Mouse (Mus musculus) retina, adult 2 months (tissue): ENCODE results near the gene Trmo.

Experiments used
- DNase-seq: peaks from one replicate; pipeline ENCODE4 v3.0.0-alpha.2; 2012; ENCODE audit warnings: low read depth, low spot score

Gene Trmo

DNA sequence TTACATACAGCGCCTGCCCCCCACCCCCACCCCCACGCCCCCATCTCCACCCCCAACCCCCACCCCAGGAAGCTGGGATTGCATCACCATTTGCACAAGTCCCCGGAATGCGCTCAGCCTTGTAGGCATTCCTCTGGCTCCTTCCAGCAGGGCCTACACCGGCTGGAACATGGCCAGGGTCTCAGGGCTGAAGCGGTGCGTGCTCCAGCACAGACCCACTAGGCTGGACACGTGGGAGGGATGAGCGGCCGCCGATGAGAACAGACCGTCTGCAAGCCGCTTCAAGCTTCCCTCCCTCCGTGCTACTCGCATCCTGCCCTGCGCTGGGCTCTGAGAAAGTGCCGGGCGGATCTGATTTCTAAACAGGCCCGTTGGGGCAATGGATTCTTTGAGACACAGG, 18.2 kb downstream of the Trmo start:
- DNase-seq: no peak

GRCm38 (mm10) chr4:46370406-46370805, 18.8 kb downstream of the Trmo start:
- DNase-seq: no peak

DNA sequence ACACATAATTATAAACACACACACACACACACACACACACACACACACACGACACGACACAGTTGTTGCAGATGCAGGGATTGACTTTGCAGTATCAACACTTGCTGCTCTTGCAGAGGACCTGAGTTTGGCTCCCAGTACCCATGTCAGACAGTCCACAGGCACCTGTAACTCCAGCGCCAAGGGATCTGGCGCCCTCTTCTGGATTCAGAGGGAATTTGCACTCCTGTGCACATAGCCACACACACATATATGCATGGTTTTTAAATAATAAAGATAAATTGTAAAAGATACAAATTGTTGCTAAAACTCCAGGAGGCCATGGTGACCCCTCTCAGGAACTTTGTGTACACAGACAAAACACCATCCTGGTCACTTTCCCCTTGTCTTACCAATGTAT, 20.2 kb downstream of the Trmo start:
- DNase-seq: no peak

GRCm38 (mm10) chr4:46367487-46367959, 21.7 kb downstream of the Trmo start:
- no peak for DNase-seq

DNA sequence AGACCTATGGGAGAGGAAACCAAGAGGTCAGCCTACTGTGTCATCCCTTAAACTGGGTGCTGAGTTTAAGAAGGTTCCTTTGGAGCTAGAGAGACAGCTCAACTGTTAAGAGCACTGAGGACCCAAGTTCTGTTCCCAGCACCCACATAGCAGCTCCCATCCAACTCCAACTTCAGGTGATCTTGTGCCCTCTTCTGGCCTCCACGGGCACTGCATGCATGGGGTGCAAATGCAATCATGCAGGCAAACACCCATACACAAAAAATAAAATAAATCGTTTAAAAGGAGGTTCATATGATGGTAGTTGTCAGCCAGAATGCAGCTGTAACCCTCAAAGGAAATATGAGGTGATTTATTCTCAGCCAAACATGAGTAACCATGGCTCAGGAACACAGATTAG, 24.9 kb downstream of the Trmo start:
- no peak for DNase-seq

- DNase-seq: no peak
These were observed 28.0 kb downstream of the Trmo start for GRCm38 (mm10) chr4:46361258-46361657.

DNA sequence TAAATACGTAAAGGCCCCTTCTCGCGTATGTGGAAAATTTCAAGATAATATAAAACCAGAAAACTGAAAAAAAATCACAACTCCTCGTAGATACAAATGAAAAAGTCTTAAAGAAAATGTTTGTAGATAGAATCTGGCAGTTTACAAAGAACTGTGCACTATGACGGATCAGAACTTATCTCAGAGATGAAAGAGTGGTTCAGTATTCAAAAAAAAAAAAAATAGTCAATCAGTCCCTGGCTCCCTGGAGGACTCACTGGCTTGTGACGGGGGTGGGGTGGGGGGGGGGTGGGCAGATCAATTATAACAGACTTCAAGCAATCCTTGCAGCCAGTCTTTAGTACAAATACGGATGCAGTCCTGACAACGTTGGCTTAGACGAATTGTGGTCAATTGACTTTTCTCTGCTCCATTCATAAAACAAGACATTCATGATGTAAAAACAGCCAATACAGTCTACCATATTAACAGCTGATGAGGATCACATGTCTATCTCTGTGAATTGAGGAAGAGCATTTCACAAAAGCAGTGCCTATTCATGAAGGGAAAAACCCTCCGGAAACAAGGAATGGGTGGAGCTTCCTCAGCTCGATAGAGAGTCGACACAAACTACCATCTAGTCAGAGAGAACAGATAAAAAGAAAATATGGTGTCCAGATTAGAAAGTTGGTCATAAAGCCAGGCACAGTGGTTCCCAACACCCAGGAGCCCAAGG, 29.5 kb downstream of the Trmo start:
- DNase-seq: no peak

- no peak for DNase-seq
These were observed 32.7 kb downstream of the Trmo start for GRCm38 (mm10) chr4:46356351-46357133.

GRCm38 (mm10) chr4:46353045-46353444, 36.2 kb downstream of the Trmo start:
- DNase-seq: no peak

- no peak for DNase-seq
These were observed 39.7 kb downstream of the Trmo start for GRCm38 (mm10) chr4:46349530-46349929.

DNA sequence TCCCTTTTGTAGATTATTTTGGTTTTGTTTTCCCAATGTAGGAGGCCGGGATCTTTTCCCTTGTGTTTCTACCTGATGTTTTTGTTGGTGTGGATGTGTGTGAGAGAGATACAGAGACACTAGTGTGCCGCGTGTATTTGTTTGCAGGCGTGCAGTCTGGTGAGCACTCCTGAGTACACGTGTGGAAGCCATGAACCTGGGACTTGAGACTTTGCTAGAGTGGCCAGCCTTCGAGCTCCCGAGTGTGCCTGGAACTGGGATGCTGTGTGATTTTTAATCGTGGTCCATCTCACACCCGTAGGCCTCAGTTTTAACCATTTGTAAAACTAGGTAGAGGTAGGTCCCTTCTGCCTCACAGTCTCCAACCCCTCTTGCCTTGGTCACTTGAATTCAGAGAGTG, 40.3 kb downstream of the Trmo start:
- DNase-seq: no peak

GRCm38 (mm10) chr4:46347580-46348515, 41.4 kb downstream of the Trmo start:
- DNase-seq: no peak

DNA sequence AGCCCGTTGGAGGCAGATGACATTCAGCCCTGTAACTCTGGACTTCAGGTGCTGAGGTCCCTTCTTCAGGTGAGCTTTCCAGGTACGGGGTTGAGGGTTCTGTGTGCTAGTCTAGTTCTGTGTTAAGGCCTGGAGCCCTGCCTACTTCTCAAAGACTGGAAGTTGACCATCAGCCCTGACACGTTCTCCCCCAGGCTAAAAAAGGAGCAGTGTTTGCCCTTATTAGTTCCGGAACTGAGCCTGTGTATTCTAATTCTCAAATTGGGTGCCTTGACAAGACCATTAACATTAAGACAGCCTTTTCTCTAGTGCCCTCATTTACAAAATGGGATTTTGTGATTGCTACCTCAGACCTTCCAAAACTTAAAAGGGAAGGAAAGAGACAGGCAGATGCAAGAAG, 42.1 kb downstream of the Trmo start:
- no peak for DNase-seq

DNA sequence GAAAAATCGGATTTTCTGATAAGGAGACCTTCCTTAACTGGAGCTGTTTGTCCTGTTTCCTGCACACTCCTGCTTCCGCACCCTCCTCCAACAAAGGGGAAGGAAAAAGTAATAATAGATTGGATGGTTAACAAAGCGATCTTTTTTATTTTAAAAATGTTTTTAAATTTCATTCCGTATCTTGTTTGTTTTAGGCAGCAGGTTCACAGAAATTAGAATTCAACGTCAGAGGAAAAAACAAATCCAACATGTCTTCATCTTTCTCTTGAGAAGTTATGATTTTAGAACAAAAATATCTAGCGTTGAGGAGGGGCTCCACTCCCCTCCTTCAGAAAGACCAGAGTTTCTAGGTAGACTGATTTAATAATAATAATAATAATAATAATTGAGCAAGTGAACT, 43.0 kb downstream of the Trmo start:
- DNase-seq: no peak

GRCm38 (mm10) chr4:46345773-46346100, 43.5 kb downstream of the Trmo start:
- DNase-seq: no peak

- no peak for DNase-seq
These were observed 44.0 kb downstream of the Trmo start for GRCm38 (mm10) chr4:46345056-46345772.

DNA sequence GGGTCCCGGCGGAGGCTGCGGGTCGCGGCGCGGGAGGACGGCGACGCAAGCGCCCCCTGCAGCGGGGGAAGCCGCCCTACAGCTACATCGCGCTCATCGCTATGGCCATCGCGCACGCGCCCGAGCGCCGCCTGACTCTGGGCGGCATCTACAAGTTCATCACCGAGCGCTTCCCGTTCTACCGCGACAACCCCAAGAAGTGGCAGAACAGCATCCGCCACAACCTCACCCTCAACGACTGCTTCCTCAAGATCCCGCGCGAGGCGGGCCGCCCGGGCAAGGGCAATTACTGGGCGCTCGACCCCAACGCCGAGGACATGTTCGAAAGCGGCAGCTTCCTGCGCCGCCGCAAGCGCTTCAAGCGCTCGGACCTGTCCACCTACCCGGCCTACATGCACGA, 44.9 kb downstream of the Trmo start:
- DNase-seq: no peak

- DNase-seq: no peak
These were observed 45.5 kb downstream of the Trmo start, which contains the start of gene Foxe1 for GRCm38 (mm10) chr4:46343596-46344260. Foxe1 (plus strand) TSS chr4:46343609.

GRCm38 (mm10) chr4:46342711-46343286, 46.4 kb downstream of the Trmo start:
- DNase-seq: no peak
